Mouse (Mus musculus) forelimb bud, embryonic 11.5 days (tissue): ENCODE data around the gene E130114P18Rik.

ENCODE experiments used
- DNase-seq: peaks from one replicate; pipeline ENCODE4 v3.0.0-alpha.2; 2012; ENCODE audit warnings: low read depth, low spot score

Gene E130114P18Rik

DNA sequence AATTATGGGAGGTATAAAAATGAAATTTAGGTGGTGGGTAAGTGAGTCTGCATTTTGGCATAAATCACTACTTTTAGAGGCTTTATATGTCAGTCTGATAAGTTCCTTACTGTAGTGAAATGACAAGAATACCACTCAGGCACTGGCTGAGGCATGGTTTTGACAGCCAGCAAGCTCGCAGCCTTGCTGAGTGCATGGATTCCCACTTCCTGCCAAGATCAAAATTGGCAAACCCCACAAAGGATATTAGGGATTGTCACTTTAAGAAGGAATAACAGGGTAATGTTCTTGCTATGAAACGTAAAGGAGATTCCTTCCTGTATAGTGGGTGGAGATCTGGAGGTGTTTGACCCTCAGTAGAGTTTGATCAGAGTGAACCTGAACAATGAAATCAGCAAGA is 27.4 kb upstream of the E130114P18Rik start:
- no peak for DNase-seq

DNA sequence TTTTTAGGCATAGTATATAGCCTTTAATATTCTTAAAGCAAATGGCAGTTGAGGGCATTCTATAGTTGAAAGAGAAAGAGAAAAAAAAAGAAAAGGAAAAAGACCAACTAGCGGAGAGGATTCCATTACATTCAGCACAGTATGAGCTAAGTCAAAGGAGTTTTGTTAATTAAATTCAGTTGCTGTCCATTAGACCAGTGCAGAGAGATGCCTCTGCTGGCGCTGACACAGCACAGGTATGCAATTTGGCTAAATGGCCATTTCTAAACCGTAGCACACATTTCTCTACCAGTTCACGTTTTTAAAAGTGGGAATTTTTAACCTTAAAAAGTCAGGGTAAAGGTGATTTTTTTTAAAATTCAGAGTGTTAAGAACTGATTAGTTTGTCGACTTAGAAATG is 26.8 kb upstream of the E130114P18Rik start:
- no peak for DNase-seq

DNA sequence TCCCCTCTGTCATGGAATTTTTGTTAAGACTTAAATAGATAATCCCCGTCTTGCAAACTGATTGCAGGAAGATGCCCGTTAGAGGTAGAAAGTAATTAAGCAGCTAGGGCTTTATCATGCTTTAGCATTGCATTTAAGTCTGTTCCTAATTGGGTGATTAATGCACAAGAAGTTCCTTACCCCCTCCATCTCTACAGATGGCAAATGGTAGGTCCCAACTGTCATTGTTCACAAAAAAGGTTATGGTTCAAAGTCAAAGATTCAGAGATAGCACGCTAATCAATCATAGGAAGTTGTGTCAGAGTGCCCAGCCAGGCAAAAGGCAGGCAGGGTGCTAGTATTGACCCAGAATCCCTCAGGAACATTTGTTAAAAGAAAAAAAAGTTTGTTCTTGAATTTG is 25.9 kb upstream of the E130114P18Rik start:
- no peak for DNase-seq

DNA sequence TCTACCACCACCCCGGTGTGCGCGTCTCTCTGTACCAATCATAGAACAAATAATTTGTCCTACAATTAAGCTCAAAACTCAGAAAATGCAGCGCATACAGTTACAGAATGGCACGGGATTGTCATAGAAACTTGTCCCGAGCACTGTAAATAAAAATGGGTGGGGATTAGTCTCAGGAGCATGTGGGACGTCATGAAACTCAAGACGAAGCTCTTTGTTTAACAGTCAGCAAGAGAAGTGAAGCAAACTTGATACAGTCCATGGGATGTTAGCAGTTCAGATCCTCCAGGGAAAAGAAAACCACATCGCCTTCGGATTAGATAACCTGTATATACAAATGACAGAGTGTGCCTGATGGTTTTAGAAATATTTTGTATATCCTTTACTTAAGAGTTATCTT is 18.6 kb upstream of the E130114P18Rik start:
- DNase-seq, result no peak

DNA sequence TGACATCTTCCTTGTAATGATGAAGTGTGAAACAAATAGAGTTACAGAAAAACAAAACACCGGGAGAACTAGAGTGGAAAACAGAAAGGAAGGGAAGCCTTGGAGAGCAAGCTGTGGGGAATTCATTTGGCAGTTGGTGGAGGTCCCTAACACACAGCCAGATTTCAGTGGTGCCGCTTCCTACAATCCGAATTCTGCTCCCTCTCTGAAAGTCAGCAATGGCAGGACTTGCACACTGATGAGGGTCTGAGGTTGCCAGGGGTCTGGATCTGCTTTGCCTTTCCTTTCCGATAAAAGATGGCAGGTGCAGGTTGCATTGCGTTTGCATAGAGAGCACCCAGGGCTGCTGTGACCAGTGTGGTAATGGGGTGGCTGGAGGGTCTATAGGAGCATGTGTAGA is 18.1 kb upstream of the E130114P18Rik start:
- DNase-seq, result no peak

DNA sequence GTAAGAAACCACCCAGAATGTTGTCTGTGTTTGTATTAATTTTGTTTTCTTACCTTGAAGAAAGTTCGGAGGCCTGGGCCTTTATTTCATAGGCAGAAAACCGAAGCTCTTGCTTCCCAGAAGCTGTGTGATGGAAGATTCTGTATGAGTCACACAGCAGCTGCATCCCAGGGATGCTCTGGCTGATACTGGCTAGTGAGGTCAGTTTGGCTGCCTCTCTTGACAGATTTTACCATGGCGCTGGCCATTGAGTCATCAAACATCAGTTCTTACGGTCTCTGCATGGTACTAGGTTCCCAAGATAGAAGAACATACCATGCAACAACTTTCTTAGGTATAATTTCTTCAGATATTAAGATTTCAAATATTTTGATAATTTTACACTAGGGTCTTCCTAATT is 17.0 kb upstream of the E130114P18Rik start:
- no peak for DNase-seq

DNA sequence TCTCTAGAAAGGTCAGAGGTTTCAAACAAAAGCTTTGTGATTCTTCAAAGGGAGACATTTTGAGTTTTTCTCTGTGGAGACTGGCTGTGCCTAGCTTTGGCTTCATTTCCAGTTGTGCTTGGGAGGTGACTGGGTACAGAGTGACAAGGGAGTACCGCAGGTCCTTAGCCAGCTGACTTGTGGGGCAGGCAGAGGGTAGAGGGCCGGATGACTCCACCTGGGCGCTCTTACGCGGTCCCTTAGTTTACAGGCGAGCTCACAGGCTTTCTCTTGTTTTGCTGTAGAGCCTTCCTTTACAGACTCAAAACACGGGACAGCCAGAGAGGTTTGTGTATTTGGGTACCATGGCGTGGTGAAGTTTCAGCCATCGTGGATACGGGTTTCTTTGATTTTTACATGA is 16.1 kb upstream of the E130114P18Rik start:
- DNase-seq, result no peak

DNA sequence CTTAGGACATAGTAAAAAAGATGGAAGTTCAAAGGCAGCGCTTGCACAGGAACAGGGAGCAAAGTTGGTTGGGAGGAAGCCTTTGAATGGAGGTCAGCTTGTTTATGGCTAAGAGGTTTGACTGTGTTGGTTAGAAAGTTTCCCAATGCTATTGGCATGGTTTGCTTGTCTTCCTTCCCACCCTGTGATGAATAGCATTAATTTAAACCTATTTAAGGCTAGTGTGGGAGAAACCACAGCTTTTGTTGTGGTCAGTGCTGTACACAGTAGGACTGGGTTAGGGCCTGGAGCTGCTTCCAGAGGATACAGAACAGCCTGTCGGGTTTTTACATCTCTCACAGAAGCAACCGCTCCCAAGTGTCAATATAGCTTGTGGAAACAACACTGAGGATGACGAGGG is 10.7 kb upstream of the E130114P18Rik start:
- no peak for DNase-seq

DNA sequence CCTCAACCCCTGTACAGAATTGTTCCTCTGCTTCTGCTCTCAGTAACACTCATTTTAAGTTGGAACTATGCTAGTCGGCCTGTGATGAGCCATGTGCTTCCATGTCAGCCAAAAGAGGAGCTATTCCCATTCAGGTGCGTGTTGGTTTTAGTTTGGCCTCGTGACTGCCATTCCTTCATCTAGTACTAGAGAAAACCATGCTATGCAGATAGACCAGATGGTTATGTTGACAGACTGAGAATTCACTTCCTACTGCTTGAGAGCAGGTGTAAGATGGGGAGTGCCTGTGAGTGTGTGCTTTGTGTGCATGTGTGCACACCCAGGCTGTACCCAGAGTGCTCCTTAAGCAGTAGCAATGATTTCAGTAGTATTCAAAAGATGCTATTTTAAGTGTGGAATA is 9.6 kb upstream of the E130114P18Rik start:
- DNase-seq, result no peak

DNA sequence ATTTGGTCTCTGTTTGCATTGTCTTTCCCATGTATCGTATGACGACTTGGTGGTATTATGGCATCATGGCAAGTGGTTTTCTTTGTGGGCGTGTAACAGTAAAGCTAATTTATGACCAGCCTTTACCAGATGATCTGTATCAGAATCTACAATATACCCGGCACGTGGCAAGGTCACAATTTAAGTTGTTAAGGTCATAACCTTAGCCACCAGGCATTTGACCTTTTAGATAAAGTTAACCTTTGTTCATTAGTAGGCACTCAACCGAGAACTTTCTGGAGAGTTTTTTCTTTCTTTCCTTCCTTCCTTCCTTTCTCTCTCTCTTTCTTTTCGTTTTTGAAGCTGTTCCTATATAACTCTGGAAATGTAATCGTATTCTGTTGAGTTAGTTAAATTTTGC is 8.7 kb upstream of the E130114P18Rik start:
- DNase-seq, result no peak

DNA sequence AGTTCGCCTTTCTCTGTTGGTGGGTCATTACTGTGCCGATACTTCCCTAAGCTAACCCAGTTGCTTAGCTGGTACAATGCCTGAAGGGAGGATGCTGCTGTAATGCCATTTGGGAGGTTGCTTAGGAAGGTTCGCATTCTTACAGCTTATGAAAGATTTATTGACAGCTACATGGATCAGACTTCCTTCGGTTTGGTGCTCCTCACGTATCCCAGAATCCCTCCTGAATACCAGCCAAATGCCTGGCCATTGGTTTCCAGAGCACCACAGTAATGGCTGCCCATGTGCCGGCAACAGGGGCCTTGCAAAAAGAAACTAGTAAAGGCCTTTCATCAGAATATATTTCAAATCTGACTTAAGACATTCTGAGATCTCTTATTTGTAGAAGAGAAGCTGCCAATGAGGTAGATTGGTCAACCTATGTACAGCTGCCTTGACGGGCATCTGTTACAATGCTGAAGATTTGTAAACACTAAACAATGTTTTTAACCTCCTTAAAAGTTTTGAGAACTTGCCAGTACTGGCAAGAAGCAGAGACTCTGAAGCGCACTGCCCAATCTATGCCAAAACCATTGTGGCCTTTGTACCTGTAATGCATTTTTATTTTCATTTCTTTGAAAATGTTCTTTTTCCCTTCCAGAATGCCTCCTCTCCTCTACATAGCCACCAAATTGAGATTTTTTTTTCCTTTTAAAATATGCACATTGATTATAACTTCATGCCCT is 7.8 kb upstream of the E130114P18Rik start:
- no peak for DNase-seq

DNA sequence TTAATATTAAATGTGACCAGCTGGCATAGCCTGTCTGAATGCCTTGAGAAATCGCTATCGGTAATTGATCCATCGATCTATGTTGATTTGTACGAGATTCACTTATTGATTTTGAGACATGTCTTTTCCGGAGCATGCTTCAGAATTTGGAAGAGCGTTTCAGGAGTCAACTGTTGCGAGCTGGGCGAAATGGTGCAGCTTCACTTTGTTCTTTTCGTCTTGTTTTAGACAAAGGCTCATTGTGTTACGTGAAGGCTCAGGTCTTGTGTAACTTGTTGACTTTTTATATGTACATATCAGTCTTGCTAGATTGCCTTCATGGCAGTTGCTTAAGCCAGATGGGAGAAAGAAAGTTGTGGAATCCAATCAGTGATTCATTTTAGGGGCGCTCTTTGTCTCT is 6.4 kb upstream of the E130114P18Rik start:
- DNase-seq, result no peak

DNA sequence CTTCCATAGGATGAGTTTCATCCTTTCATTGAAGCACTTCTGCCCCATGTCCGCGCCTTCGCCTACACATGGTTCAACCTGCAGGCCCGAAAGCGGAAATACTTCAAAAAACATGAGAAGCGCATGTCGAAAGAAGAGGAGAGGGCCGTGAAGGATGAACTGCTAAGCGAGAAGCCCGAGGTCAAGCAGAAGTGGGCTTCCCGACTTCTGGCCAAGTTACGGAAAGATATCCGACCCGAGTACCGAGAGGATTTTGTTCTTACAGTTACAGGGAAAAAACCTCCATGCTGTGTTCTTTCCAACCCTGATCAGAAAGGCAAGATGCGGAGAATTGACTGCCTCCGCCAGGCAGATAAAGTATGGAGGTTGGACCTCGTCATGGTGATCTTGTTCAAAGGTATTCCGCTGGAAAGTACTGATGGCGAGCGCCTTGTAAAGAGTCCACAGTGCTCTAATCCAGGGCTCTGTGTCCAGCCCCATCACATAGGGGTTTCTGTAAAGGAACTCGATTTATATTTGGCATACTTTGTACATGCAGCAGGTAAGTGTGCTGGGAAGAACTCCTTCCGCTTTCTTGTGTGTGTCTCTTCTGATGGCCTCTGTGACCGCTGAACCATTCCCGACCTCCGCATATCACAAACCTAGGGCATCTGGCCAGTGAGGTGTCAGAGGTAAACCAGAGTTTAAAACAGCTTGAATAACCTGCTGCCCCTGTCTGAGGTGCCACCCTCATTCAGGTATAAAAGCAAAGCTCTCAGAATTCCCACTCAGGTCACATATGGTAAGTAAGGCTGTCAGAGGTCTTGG is 5.4 kb upstream of the E130114P18Rik start:
- no peak for DNase-seq

DNA sequence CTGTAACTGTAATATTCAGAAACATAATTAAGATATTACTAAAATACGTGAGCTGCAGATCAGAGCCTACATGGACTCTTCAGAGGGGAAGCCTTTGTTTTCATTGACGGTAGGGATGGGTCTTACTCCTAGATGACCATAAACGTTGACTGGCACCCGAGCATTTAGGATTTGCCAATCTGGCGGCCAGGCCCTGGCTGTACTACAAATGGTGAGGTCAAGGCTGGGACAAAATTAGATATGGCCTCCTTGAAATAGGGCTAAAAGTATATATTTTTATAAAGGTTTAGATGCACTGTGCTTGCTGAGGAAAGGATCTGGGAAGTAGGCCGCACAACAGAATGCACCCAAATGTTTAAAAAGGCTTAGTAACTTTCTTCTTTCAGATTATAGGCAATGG is 4.6 kb upstream of the E130114P18Rik start:
- no peak for DNase-seq

DNA sequence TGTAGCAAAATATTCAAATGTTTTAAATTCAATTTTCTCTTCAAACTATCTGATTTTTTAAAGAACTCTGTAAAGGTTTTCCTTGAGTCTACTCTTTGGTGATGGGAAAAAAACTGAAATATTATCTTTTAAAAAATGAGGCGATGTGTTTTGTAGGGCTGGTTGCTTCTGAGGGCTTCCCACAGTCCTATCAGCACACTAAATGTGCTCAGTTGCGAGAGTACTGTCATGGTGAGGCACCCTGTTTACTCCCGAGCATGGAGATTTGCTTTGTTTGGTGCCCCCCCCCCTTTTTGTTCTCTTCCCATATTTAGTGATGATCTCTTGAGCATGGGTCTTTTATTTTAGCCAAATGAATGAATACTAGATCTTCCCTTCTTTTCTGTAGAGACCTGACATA is 4.2 kb upstream of the E130114P18Rik start:
- no peak for DNase-seq

DNA sequence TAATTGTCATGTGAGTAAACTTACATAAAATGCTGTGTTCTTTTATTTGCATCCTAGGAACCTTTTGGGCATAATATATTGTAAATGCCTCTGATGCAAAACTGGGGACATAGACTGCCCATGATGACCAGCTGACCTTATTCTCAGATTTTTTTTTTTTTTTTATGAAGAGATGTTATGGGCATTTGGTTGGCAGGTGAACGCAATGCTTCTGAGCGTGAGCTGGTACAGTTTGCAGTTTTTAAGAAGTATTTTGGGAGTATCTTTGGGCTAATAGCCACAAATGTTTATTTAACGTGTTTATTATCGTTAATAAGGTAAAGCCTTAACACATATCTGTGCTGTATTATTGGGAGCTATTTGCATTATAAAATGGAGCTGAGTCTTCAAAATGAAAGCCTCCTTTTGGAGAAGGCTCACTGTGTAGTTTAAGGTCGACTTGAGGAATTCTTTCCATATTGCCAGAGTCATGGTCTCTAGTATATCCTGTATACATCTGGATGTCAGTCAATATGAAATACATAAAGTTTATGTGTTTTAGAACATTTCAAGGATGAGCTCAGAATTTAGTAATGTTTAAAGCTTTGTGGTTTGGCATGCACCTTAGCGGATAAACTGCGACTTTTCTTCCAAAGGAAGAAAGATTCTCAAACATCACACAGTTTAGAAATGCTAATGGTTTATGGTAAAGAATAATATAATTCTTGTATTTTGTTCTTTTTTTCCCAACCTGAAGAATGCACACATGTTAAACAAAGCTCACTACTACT is 3.0 kb upstream of the E130114P18Rik start:
- DNase-seq, result no peak

DNA sequence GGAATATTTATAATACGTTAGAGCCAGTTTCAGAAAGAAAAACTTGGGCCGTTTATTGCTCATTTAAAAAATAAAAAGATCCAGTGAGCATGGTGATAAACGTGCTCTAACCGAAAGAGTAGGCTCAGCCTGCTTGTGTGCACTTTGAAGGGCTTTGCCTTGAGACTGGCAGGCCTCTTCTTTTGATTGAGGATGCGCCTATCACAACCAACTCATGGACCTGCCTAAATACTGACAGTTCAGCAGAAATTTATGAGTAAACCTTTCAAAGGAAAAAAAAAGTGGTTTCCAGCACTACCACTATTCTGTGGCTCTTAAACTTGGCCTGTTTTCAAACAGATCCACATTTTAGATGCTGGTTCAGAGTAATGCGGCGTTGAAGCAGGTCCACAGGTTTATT is 2.1 kb upstream of the E130114P18Rik start:
- DNase-seq, result no peak

DNA sequence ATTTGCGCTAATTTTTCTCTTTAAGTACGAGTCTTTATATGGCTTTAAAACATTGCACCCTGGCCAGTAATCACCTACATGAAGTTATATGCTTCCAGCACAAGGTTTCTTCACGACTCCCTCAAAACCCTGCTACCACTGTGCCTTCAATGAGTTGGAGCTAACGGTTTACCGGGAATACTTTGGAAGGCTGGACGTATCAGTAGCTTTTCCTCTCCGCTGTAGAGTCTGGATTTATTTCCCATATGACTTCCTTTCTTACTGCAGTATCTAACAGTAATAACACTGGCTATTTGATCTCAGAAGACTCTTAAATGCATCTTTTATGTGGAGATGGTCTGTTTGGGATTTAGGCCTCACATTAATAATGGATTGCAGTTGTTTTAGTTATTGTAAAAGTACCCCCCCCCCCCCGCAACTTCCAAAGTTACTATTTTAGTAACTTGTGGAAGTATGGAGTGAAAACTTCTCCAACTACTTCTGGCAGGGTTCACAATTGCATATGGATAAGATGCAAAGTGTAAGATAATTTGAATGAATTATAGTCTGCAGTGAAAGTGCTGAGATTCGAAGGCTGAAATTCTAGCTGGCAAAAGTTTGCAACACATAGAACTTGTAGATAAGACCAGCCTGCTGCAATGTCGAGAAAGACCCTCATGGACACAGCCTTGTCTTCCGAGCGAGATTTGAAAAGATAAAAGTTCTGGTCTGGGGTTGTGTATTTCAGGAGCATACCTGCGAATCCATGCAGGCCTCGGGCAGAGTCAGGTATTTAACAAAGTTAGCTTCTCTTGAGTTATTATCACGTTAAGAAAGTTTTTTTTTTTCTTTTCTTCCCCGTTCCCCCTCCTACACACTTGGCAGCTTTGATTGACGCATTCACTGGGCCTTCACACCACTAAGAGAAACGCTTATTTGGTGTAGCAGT is 1.4 kb upstream of the E130114P18Rik start:
- peak; percentile 34 for DNase-seq

DNA sequence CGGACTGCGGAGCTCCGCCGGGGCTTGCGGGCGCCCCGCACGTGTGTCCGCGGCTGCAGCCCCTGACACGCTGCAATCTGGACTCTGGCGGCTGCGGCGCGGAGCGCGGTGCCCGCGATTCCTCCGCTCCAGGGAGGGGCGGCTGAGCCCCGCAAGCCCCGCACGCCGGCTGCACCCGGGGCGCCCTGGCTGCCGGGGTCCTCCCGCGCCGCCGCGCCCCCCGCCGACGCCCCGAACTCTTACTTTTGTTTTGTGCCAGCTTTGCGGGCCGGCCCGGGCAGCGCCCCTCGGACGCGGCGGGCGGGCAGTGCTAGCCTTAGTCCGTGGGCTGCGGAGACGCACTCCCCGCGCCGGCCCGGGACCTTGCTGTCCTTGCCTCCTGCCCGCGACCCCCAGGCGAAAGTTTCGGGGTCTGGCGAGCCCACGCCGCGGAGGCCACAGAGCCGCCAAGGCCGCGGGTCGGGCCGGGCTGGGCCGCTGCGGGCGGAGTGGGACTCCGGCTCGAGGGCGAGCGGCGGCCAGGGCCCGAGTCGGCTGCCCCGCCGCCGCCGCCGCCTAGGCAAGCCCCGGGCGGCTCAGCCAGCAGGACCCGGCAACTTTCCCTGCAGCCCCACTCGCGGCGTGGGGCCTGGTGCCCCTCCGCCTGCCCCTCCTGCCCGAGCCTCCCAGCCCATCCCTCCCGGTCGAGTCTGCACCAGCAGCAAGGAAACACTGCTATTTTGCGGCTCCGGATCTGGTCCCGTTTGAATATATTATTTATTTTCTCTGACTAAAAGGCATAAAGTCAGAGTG is 529 bp upstream of the E130114P18Rik start:
- no peak for DNase-seq

DNA sequence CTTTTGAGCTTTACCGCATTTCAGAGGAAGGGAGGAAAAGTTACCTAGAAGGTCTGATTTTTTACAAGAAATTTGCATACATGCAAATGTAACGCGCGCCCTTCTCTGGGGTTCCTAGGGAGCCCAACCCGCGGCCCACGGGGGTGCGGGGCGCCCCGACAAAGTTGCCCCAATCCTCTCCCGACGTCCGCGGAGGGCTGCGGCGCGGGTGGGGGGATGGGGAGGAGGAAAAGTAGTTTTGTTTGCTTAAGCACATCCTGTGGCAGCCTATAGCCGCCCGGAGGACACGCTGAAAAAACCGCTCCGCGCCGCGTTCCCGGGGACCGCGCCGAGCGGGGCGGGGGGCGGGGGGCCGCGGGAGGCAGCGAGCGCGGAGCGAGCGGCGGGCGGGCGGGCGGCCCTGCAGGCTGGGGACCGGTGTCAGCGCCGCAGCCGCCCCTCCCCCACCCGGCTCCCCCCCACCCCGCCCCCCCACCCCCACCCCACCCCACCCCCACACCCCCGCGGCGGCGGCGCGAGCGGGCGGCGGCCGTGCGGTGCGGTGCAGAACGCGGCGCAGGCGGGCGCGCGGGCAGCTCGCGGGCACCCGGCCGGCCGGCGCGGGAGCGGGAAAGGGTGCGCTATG is 685 bp downstream of the E130114P18Rik start:
- no peak for DNase-seq
